Comparison of ENCODE assay signal across 22 mouse cellular contexts in genomic region chrX:106622512-106622911, GRCm38 (mm10). TPM values are rescaled to one million over a fixed set of nuclear protein-coding genes. Genes with fewer than 3 reads are reported as not detected.
"Had no signal": no experiment of that assay in that cellular context is flagged by ENCODE, and none has a peak within 500 bp of the region (broad histone marks: within the 10 kb centered on the region; RNA-seq: fewer than 3 reads in every experiment).

No protein-coding gene starts in this region.

- H3K9me3 ChIP-seq: limb, embryonic 12.5 days; limb, embryonic 15.5 days; megakaryocyte, embryonic 14.5 days; midbrain, embryonic 10.5 days; midbrain, embryonic 13.5 days; stomach, embryonic 15.5 days had no signal

- ATAC-seq: liver, postnatal 0 days; lung, postnatal 0 days; midbrain, embryonic 13.5 days; midbrain, embryonic 16.5 days had no signal

- H3K4me1 ChIP-seq: limb, embryonic 12.5 days; limb, embryonic 15.5 days; midbrain, embryonic 10.5 days; midbrain, embryonic 13.5 days; stomach, embryonic 15.5 days had no signal

- H3K4me3 ChIP-seq: limb, embryonic 12.5 days; limb, embryonic 15.5 days; megakaryocyte, embryonic 14.5 days; midbrain, embryonic 10.5 days; midbrain, embryonic 13.5 days; myocyte; stomach, embryonic 15.5 days had no signal

- H3K36me3 ChIP-seq: limb, embryonic 12.5 days; limb, embryonic 15.5 days; midbrain, embryonic 10.5 days; midbrain, embryonic 13.5 days; stomach, embryonic 15.5 days had no signal

- H3K9ac ChIP-seq: limb, embryonic 12.5 days; limb, embryonic 15.5 days; liver, embryonic 14.5 days; liver, postnatal 0 days; lung, embryonic 14.5 days; midbrain, embryonic 13.5 days; stomach, embryonic 15.5 days had no signal

- H3K27ac ChIP-seq: limb, embryonic 12.5 days; limb, embryonic 15.5 days; liver, embryonic 14.5 days; midbrain, embryonic 10.5 days; midbrain, embryonic 13.5 days; stomach, embryonic 15.5 days had no signal

- H3K27me3 ChIP-seq: limb, embryonic 12.5 days; limb, embryonic 15.5 days; megakaryocyte, embryonic 14.5 days; midbrain, embryonic 13.5 days; stomach, embryonic 15.5 days had no signal

- H3K4me2 ChIP-seq: limb, embryonic 12.5 days; limb, embryonic 15.5 days; liver, embryonic 11.5 days; lung, embryonic 14.5 days; midbrain, embryonic 13.5 days; stomach, embryonic 15.5 days had no signal

- DNase-seq: kidney, adult 8-10 months; kidney, postnatal 14 days; kidney, postnatal 4 days; left cerebral cortex, postnatal 4 days; liver, postnatal 0 days; lung, embryonic 14.5 days; right cerebral cortex, adult 18-20 months; right cerebral cortex, postnatal 14 days; right cerebral cortex, postnatal 4 days; thymus, postnatal 25 days had no signal

RNA-seq across cellular contexts. Expression of gene Cysltr1, which starts 19.0 kb away (rescaled TPM):
- polyA plus RNA-seq: myocyte had no signal

RNA-seq across cellular contexts. Expression of gene Gm5127, which starts 39.5 kb away (rescaled TPM):
- polyA plus RNA-seq: limb, embryonic 15.5 days; liver, embryonic 11.5 days; liver, postnatal 0 days; lung, embryonic 14.5 days; myocyte; neural tube, embryonic 14.5 days had no signal
